12 mouse cellular contexts compared by ENCODE assay signal in the genomic region with DNA sequence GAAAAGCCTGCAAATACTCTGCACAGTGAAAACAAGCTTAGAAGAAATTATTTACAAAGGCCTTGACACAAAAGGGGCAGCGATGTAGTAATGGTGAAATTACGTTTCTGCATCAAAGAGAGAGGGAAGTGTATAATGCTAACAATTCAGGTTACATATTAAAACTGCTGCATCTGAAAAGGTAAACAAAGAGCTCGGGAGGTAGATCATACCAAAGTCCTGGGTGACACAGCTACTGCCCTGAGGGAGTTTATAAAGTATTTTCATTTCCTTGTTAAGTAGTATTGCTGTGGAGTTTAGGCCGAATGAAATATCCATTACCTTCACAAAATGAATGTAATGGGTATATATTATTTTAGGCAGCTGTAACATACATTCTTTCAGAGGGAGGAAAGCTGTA.
"Had no signal": no experiment of that assay in that cellular context is flagged by ENCODE, and none has a peak within 500 bp of the region (broad histone marks: within the 10 kb centered on the region; RNA-seq: fewer than 3 reads in every experiment).

No protein-coding gene starts in this region.

- H3K9me3 ChIP-seq: limb, embryonic 12.5 days; midbrain, embryonic 15.5 days; neural tube, embryonic 12.5 days; stomach, embryonic 15.5 days had no signal

- ATAC-seq: midbrain, embryonic 15.5 days had no signal

- H3K27me3 ChIP-seq: limb, embryonic 12.5 days; midbrain, embryonic 15.5 days; neural tube, embryonic 12.5 days; stomach, embryonic 15.5 days had no signal

- H3K4me3 ChIP-seq: layer of hippocampus, adult 2 months; limb, embryonic 12.5 days; midbrain, embryonic 15.5 days; neural tube, embryonic 12.5 days; stomach, embryonic 15.5 days had no signal

- DNase-seq: kidney, adult 11 months; kidney, postnatal 10 days; kidney, postnatal 4 days; liver; lung, postnatal 36 days; spleen, adult 18-20 months; thymus, postnatal 4 days had no signal

- H3K4me2 ChIP-seq: limb, embryonic 12.5 days; midbrain, embryonic 15.5 days; neural tube, embryonic 12.5 days; stomach, embryonic 15.5 days had no signal

- H3K36me3 ChIP-seq: limb, embryonic 12.5 days; midbrain, embryonic 15.5 days; neural tube, embryonic 12.5 days; stomach, embryonic 15.5 days had no signal

- H3K9ac ChIP-seq: limb, embryonic 12.5 days; midbrain, embryonic 15.5 days; neural tube, embryonic 12.5 days; stomach, embryonic 15.5 days had no signal

- H3K27ac ChIP-seq: layer of hippocampus, adult 2 months; limb, embryonic 12.5 days; midbrain, embryonic 15.5 days; neural tube, embryonic 12.5 days; stomach, embryonic 15.5 days had no signal

- H3K4me1 ChIP-seq: midbrain, embryonic 15.5 days; neural tube, embryonic 12.5 days had no signal
